Mouse (Mus musculus) forebrain, embryonic 12.5 days (tissue): ENCODE data around the gene Hba-a1. TPM values are rescaled to one million over a fixed set of nuclear protein-coding genes. Genes with fewer than 3 reads are reported as not detected.
"Not testable (repeated sequence)": the region's sequence is repeated elsewhere in the genome, so short reads cannot be mapped to it uniquely, and the experiment has no call there.

Source experiments
- ATAC-seq: fragments of 200-750 bp; cut with Nextera tagmentation; 2 replicates; pipeline ENCODE4 v1.8.0; 2017; ENCODE audit warnings: moderate TSS enrichment; ENCODE audit not compliant: low FRiP score
- H3K27ac ChIP-seq: fragments of 300-500 bp; sonication (generic); 2 replicates; pipeline ENCODE4 v1.5.1; 2016; ENCODE audit warnings: mild to moderate bottlenecking
- H3K27me3 ChIP-seq: fragments of 300-500 bp; sonication (generic); 2 replicates; pipeline ENCODE4 v1.6.1; 2016; ENCODE audit warnings: mild to moderate bottlenecking
- H3K36me3 ChIP-seq: fragments of 300-500 bp; sonication (generic); replicated peaks from 2 replicates; pipeline ENCODE4 v1.6.1; 2016; ENCODE audit warnings: mild to moderate bottlenecking
- H3K4me1 ChIP-seq: fragments of 300-500 bp; sonication (generic); 2 replicates; pipeline ENCODE4 v1.6.1; 2016
- H3K4me2 ChIP-seq: fragments of 300-500 bp; sonication (generic); 2 replicates; pipeline ENCODE4 v1.6.1; 2016; ENCODE audit warnings: mild to moderate bottlenecking, moderate library complexity
- H3K4me3 ChIP-seq: fragments of 300-500 bp; sonication (generic); replicated peaks from 2 replicates; pipeline ENCODE4 v1.5.1; 2016; ENCODE audit warnings: mild to moderate bottlenecking
- H3K9ac ChIP-seq: fragments of 300-500 bp; sonication (generic); 2 replicates; pipeline ENCODE4 v1.6.1; 2016; ENCODE audit warnings: mild to moderate bottlenecking
- H3K9me3 ChIP-seq: fragments of 300-500 bp; sonication (generic); 2 replicates; pipeline ENCODE4 v1.6.1; 2016
- WGBS: fragments of 180-500 bp; shearing (Covaris S2); methylation state at CpG from one replicate; pipeline ENCODE4 v1.1.7; 2016; 5-methylcytosine and 5-hydroxymethylcytosine counted together
- polyA plus RNA-seq: library from polyadenylated mRNA; unstranded; fragments of >200 nt; fragmentation: Nextera tagmentation; extraction: Ambion mirVana; gene quantifications from 2 replicates; pipeline ENCODE4 v1.2.1, GENCODE M21; 2016

The Hba-a1 gene
- 2,326 and 2,947 TPM in 2 replicates for polyA plus RNA-seq

- H3K4me2 ChIP-seq, ATAC-seq: not testable (repeated sequence)
- 75% methylated on average over 1 of the region's 5 CpGs for WGBS
These were observed at the start of gene Hba-a1 for GRCm38 (mm10) chr11:32283091-32283777. Gene Hba-a1, plus strand, starts transcription at chr11:32283511.

GRCm38 (mm10) chr11:32233895-32234294 lies 49.4 kb upstream of the Hba-a1 start:
- no peak for ATAC-seq
- H3K4me1 ChIP-seq, result peaks cover 7% of the 10 kb centered on the region; the same call in 1 of the 2 replicates

More at GRCm38 (mm10) chr11:32283091-32283777, at the start of gene Hba-a1:
- H3K9me3 ChIP-seq, H3K36me3 ChIP-seq, H3K27me3 ChIP-seq, H3K9ac ChIP-seq, H3K4me3 ChIP-seq, H3K4me1 ChIP-seq, H3K27ac ChIP-seq: not testable (repeated sequence)

GRCm38 (mm10) chr11:32234816-32235485 lies 48.4 kb upstream of the Hba-a1 start:
- ATAC-seq, result no peak
- Histone ChIP-seq H3K9me3 (no peaks in the 10 kb centered on the region), H3K4me1 (peaks cover 7% of the 10 kb centered on the region; the same call in 1 of the 2 replicates), H3K4me2 (no peak overlapping the region), H3K36me3 (peaks cover 68% of the 10 kb centered on the region), H3K4me3 (no peak overlapping the region), H3K27me3 (no peaks in the 10 kb centered on the region), H3K27ac (no peak overlapping the region), H3K9ac (no peak overlapping the region)
- WGBS, result 88% methylated on average over 6 of the region's 6 CpGs

More at GRCm38 (mm10) chr11:32233895-32234294, 49.4 kb upstream of the Hba-a1 start:
- Histone ChIP-seq H3K27ac (no peak overlapping the region), H3K9me3 (no peaks in the 10 kb centered on the region), H3K4me3 (no peak overlapping the region), H3K36me3 (peaks cover 67% of the 10 kb centered on the region), H3K27me3 (no peaks in the 10 kb centered on the region), H3K4me2 (no peak overlapping the region), H3K9ac (no peak overlapping the region)
- 92% methylated on average over 3 of the region's 3 CpGs for WGBS

GRCm38 (mm10) chr11:32235646-32236045 lies 47.7 kb upstream of the Hba-a1 start:
- H3K9me3 ChIP-seq, result no peaks in the 10 kb centered on the region
- 64% methylated on average over 3 of the region's 3 CpGs for WGBS
- H3K27ac ChIP-seq, result 0 out of 2 replicates have a peak overlapping the region, but pooled peaks have one; percentile 26
- ATAC-seq, result no peak
- H3K4me2 ChIP-seq, result no peak overlapping the region
- H3K4me1 ChIP-seq, result peaks cover 7% of the 10 kb centered on the region; the same call in 1 of the 2 replicates
- peaks cover 70% of the 10 kb centered on the region for H3K36me3 ChIP-seq
- H3K4me3 ChIP-seq, result no peak overlapping the region
- H3K9ac ChIP-seq, result no peak overlapping the region
- no peaks in the 10 kb centered on the region for H3K27me3 ChIP-seq

GRCm38 (mm10) chr11:32236132-32236531 lies 47.2 kb upstream of the Hba-a1 start:
- H3K9ac ChIP-seq, result no peak overlapping the region
- H3K27ac ChIP-seq, result 0 out of 2 replicates have a peak overlapping the region, but pooled peaks have one; percentile 46
- ATAC-seq, result no peak
- H3K36me3 ChIP-seq, result peaks cover 70% of the 10 kb centered on the region
- peaks cover 7% of the 10 kb centered on the region; the same call in 1 of the 2 replicates for H3K4me1 ChIP-seq
- H3K4me2 ChIP-seq, result no peak overlapping the region
- no peaks in the 10 kb centered on the region for H3K27me3 ChIP-seq
- no peaks in the 10 kb centered on the region for H3K9me3 ChIP-seq
- no peak overlapping the region for H3K4me3 ChIP-seq
- 80% methylated on average over 2 of the region's 2 CpGs for WGBS

- H3K4me3 ChIP-seq, result no peak overlapping the region
- H3K4me2 ChIP-seq, result no peak overlapping the region
- H3K27ac ChIP-seq, result no peak overlapping the region
- 61% methylated on average over 9 of the region's 9 CpGs for WGBS
- peaks cover 7% of the 10 kb centered on the region; the same call in 1 of the 2 replicates for H3K4me1 ChIP-seq
- H3K36me3 ChIP-seq, result peaks cover 70% of the 10 kb centered on the region
- H3K9me3 ChIP-seq, result no peaks in the 10 kb centered on the region
- H3K9ac ChIP-seq, result no peak overlapping the region
- no peak for ATAC-seq
- H3K27me3 ChIP-seq, result no peaks in the 10 kb centered on the region
These were observed 46.5 kb upstream of the Hba-a1 start for GRCm38 (mm10) chr11:32236712-32237410.

- no peaks in the 10 kb centered on the region for H3K9me3 ChIP-seq
- no peak overlapping the region for H3K27ac ChIP-seq
- H3K9ac ChIP-seq, result no peak overlapping the region
- 91% methylated on average over 3 of the region's 3 CpGs for WGBS
- ATAC-seq, result no peak
- no peaks in the 10 kb centered on the region for H3K27me3 ChIP-seq
- no peak overlapping the region for H3K4me3 ChIP-seq
- no peak overlapping the region for H3K4me2 ChIP-seq
- peaks cover 69% of the 10 kb centered on the region for H3K36me3 ChIP-seq
- peaks cover 7% of the 10 kb centered on the region; the same call in 1 of the 2 replicates for H3K4me1 ChIP-seq
These were observed 45.9 kb upstream of the Hba-a1 start for GRCm38 (mm10) chr11:32237411-32237795.

- H3K9me3 ChIP-seq, result no peaks in the 10 kb centered on the region
- peaks cover 7% of the 10 kb centered on the region; the same call in 1 of the 2 replicates for H3K4me1 ChIP-seq
- peaks cover 63% of the 10 kb centered on the region for H3K36me3 ChIP-seq
- no peak overlapping the region for H3K4me2 ChIP-seq
- ATAC-seq, result peak; percentile 59; the same call in 1 of the 2 replicates
- H3K9ac ChIP-seq, result no peak overlapping the region
- WGBS, result 71% methylated on average over 5 of the region's 5 CpGs
- H3K27ac ChIP-seq, result no peak overlapping the region
- H3K4me3 ChIP-seq, result no peak overlapping the region
- H3K27me3 ChIP-seq, result no peaks in the 10 kb centered on the region
These were observed 45.0 kb upstream of the Hba-a1 start for GRCm38 (mm10) chr11:32238093-32238860.

GRCm38 (mm10) chr11:32241391-32241790 lies 41.9 kb upstream of the Hba-a1 start:
- Histone ChIP-seq H3K36me3 (peaks cover 64% of the 10 kb centered on the region), H3K4me3 (no peak overlapping the region), H3K4me2 (no peak overlapping the region), H3K9ac (no peak overlapping the region), H3K9me3 (no peaks in the 10 kb centered on the region), H3K27me3 (no peaks in the 10 kb centered on the region), H3K4me1 (peaks cover 1% of the 10 kb centered on the region; the same call in 1 of the 2 replicates), H3K27ac (no peak overlapping the region)
- ATAC-seq, result no peak

- Histone ChIP-seq H3K4me2 (no peak overlapping the region), H3K27me3 (no peaks in the 10 kb centered on the region), H3K9me3 (no peaks in the 10 kb centered on the region), H3K4me3 (no peak overlapping the region), H3K9ac (no peak overlapping the region), H3K27ac (no peak overlapping the region), H3K36me3 (peaks cover 66% of the 10 kb centered on the region), H3K4me1 (no peaks in the 10 kb centered on the region)
- ATAC-seq, result no peak
- 91% methylated on average over 3 of the region's 3 CpGs for WGBS
These were observed 41.1 kb upstream of the Hba-a1 start for GRCm38 (mm10) chr11:32242209-32242608.

- Histone ChIP-seq H3K4me3 (no peak overlapping the region), H3K4me2 (no peak overlapping the region), H3K27me3 (no peaks in the 10 kb centered on the region), H3K27ac (peak overlapping the region; percentile 2; the same call in 1 of the 2 replicates), H3K9me3 (no peaks in the 10 kb centered on the region), H3K4me1 (no peaks in the 10 kb centered on the region), H3K9ac (no peak overlapping the region), H3K36me3 (peaks cover 75% of the 10 kb centered on the region)
- ATAC-seq, result no peak
- WGBS, result 81% methylated on average over 7 of the region's 7 CpGs
These were observed 39.9 kb upstream of the Hba-a1 start for GRCm38 (mm10) chr11:32243205-32243955.
